Mouse (Mus musculus) MEL (cell line): ENCODE measurements at regions not wholly inside any gene's neighbourhood (a gene's known extent, or its start where the extent isn't known, plus 50 kb on each side); places are given as distances from the start of the nearest gene placed in this dataset.

Source experiments
- CTCF ChIP-seq, 3 experiments: IDR thresholded peaks in 2 of 3; conservative IDR thresholded peaks in 1 of 3; 2 replicates each; pipeline ENCODE4 v1.5.1; 2011 to 2012; ENCODE audit warnings: low read length in 3 of 3, low read depth in 2 of 3, mild to moderate bottlenecking in 2 of 3, improper control_type of control experiment in 1 of 3, inconsistent platforms in 1 of 3, mixed read lengths in 1 of 3, moderate library complexity in 1 of 3; ENCODE audit not compliant: control insufficient read depth in 1 of 3, insufficient read depth in 1 of 3, poor library complexity in 1 of 3, severe bottlenecking in 1 of 3
- E2F4 ChIP-seq: IDR thresholded peaks from 2 replicates; pipeline ENCODE4 v1.6.1; 2011; ENCODE audit warnings: low read depth, low read length, improper control_type of control experiment, borderline replicate concordance
- EP300 ChIP-seq, 2 experiments: IDR thresholded peaks; 2 replicates each; pipeline ENCODE4 v1.6.1; 2011; ENCODE audit warnings: improper control_type of control experiment in 2 of 2, low read length in 2 of 2, low read depth in 1 of 2, mild to moderate bottlenecking in 1 of 2
- GATA1 ChIP-seq: IDR thresholded peaks from 2 replicates; pipeline ENCODE4 v1.6.1; 2011; ENCODE audit warnings: low read depth, low read length, improper control_type of control experiment
- MAX ChIP-seq: IDR thresholded peaks from 2 replicates; pipeline ENCODE4 v1.6.1; 2011; ENCODE audit warnings: low read length, improper control_type of control experiment
- MXI1 ChIP-seq: IDR thresholded peaks from 2 replicates; pipeline ENCODE4 v1.6.1; 2011; ENCODE audit warnings: mild to moderate bottlenecking, low read depth, low read length, improper control_type of control experiment
- POLR2AphosphoS2 ChIP-seq: IDR thresholded peaks from 2 replicates; pipeline ENCODE4 v1.6.1; 2011; ENCODE audit warnings: low read length, improper control_type of control experiment
- TAL1 ChIP-seq: IDR thresholded peaks from 2 replicates; pipeline ENCODE4 v1.6.1; 2012; ENCODE audit warnings: mild to moderate bottlenecking, inconsistent platforms, low read length, moderate library complexity, mixed read lengths
- USF2 ChIP-seq, 2 experiments: IDR thresholded peaks; 2 replicates each; pipeline ENCODE4 v1.6.1; 2011 to 2012; ENCODE audit warnings: improper control_type of control experiment in 2 of 2, low read length in 2 of 2, borderline replicate concordance in 1 of 2, inconsistent platforms in 1 of 2, low read depth in 1 of 2, mild to moderate bottlenecking in 1 of 2; ENCODE audit not compliant: insufficient read depth in 1 of 2

- TF ChIP-seq TAL1 (no peak), GATA1 (no peak), EP300 (IDR thresholded peaks at IDR 0.05; ENCODE audit: low read depth in 1 of 2, low read length in 2 of 2) (no peak), CTCF (IDR thresholded peaks at IDR 0.05 in 2 of 3, conservative IDR thresholded peaks at IDR 0.05 in 1 of 3; ENCODE audit: control insufficient read depth in 1 of 3, insufficient read depth in 1 of 3, low read depth in 2 of 3, low read length in 3 of 3, poor library complexity in 1 of 3, severe bottlenecking in 1 of 3) (no peak), POLR2AphosphoS2 (no peak), E2F4 (no peak), MXI1 (no peak), USF2 (IDR thresholded peaks at IDR 0.05; ENCODE audit: borderline replicate concordance in 1 of 2, insufficient read depth in 1 of 2, low read depth in 1 of 2, low read length in 2 of 2) (no peak), MAX (no peak)
Observed at GRCm38 (mm10) chr17:45265587-45265986, 167.9 kb downstream of the Cdc5l start.
